Mouse (Mus musculus): ENCODE data around the gene Ahnak.

DNA sequence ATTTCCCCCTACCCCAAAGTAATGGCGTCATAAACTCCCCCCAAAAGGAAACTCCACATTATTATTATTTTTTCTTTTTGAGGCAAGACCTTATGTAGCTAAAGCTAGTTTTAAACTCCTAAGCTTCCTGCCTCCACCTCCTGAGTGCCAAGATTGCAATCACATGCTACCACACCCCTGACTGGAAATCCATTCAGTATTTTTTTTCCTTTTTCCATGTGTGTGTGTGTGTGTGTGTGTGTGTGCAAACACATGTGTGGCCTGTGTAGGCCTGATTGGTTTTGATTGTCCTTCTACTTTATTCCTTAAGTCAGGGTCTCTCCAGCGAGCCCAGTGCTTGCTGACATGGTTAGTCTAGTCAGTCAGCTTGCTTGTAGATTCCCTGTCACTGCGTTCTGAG is 45.4 kb downstream of the Ahnak start:
- TF ChIP-seq CTCF (IDR thresholded peaks at IDR 0.05 in 2 of 3, conservative IDR thresholded peaks at IDR 0.05 in 1 of 3; ENCODE audit: control insufficient read depth in 1 of 3, insufficient read depth in 1 of 3, low read depth in 2 of 3, low read length in 3 of 3, poor library complexity in 1 of 3, severe bottlenecking in 1 of 3) (no peak), POLR2A (IDR thresholded peaks at IDR 0.05; ENCODE audit: control insufficient read depth in 1 of 2, insufficient read depth in 1 of 2, low read depth in 1 of 2, low read length in 2 of 2, poor library complexity in 1 of 2) (no peak), MAFK (IDR thresholded peaks at IDR 0.05; ENCODE audit: borderline replicate concordance, low read depth, low read length) (no peak), EP300 (IDR thresholded peaks at IDR 0.05; ENCODE audit: low read depth in 1 of 2, low read length in 2 of 2) (no peak), RCOR1 (IDR thresholded peaks at IDR 0.05; ENCODE audit: low read depth, low read length) (no peak), USF1 (IDR thresholded peaks at IDR 0.05; ENCODE audit: low read depth, low read length) (no peak), POLR2AphosphoS5 (IDR thresholded peaks at IDR 0.05; ENCODE audit: borderline replicate concordance, low read depth, low read length) (no peak), ZC3H11A (IDR thresholded peaks at IDR 0.05; ENCODE audit: low read depth, low read length) (no peak), E2F4 (IDR thresholded peaks at IDR 0.05; ENCODE audit: borderline replicate concordance, low read depth, low read length) (no peak), MYB (IDR thresholded peaks at IDR 0.05; ENCODE audit: low read depth, low read length) (no peak), KAT2A (conservative IDR thresholded peaks at IDR 0.05; ENCODE audit: low read depth, low read length) (no peak)

All from MEL (cell line).